Mouse (Mus musculus) cortical plate, adult 2 months (tissue): ENCODE results near the gene Tprgl. TPM values are rescaled to one million over a fixed set of nuclear protein-coding genes. Genes with fewer than 3 reads are reported as not detected.
A peak's percentile ranks its signal among the peaks of the same experiment; 100 is the strongest.

ENCODE experiments used
- H3K27ac ChIP-seq: fragments of 200-500 bp; 2 replicates; pipeline ENCODE4 v1.5.1; 2012; ENCODE audit warnings: low read length, control low read depth, inconsistent platforms; ENCODE audit not compliant: insufficient read depth
- H3K4me1 ChIP-seq: fragments of 200-500 bp; 2 replicates; pipeline ENCODE4 v1.6.1; 2011; ENCODE audit warnings: low read length; ENCODE audit not compliant: control insufficient read depth, insufficient read depth
- H3K4me3 ChIP-seq: fragments of 200-500 bp; 2 replicates; pipeline ENCODE4 v1.5.1; 2011; ENCODE audit warnings: mild to moderate bottlenecking, low read length, control low read depth; ENCODE audit not compliant: insufficient read depth
- CTCF ChIP-seq: fragments of 200-500 bp; IDR thresholded peaks from 2 replicates; pipeline ENCODE4 v1.5.1; 2011; ENCODE audit warnings: mild to moderate bottlenecking, control low read depth, low read length; ENCODE audit not compliant: insufficient read depth; ENCODE audit errors: extremely low read depth
- POLR2A ChIP-seq: fragments of 200-500 bp; IDR thresholded peaks from 2 replicates; pipeline ENCODE4 v1.6.1; 2011; ENCODE audit warnings: mild to moderate bottlenecking, low read length, control low read depth; ENCODE audit not compliant: insufficient read depth; ENCODE audit errors: extremely low read depth
- polyA plus RNA-seq: library from polyadenylated mRNA; depleted of rRNA; stranded (reverse); fragments of >200 nt; gene quantifications from 2 replicates; pipeline ENCODE4 v1.2.3, GENCODE M21; 2012

The Tprgl gene
- polyA plus RNA-seq, 1 experiment = 239 TPM

DNA sequence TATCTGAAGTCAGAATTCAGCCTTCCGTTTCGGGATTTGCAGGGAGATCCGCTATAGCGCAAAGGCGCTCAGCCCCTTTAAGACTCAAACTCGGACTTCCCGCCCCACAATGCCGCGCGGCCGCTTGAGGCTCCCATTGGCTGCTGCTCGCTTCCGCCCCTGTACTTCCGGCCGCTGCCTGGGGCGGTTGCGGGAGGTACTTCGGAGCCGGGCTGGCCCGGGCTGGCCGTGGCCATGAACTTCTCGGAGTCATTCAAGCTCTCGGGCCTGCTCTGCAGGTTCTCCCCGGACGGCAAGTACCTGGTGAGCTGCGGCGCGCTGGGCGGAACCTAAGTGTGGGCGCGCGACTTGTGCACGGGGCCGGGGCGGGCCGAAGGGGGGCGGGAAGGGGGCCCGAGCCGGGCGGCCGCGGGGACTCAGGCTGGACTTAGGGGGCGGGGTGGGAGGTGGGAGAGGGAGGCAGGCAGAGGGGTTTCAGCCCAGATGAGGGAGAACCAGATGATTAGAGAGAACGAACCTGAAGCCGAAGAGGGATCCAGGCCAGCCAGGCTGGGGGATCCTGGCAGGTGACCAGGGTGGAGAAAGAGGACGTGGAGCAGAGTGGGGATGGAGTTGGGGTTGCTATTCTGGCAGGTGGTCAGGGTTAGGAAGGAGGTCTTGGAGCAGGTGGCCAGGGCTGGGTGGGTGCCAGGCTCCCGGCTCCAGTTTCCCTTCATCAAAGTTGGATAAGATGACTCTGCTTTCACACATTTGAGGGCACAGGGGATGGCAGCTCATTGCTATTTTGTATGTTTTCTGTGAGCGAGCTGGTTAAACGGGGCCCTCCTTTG lies 18.0 kb downstream of the Tprgl start, which contains the start of gene Wrap73:
TSS of gene Wrap73 (plus strand) at position 162 of the 830 bp plus-strand sequence.
- TF ChIP-seq POLR2A (no peak), CTCF (no peak)
- Histone ChIP-seq H3K4me1 (no peaks in the 10 kb centered on the region; the same call in none of the 2 replicates), H3K27ac (0 out of 2 replicates have a peak within 1 kb of the TSS, but pooled peaks have one; percentile 47), H3K4me3 (peak within 1 kb of the TSS; percentile 79)

GRCm38 (mm10) chr4:154141009-154141867 lies 19.2 kb downstream of the Tprgl start:
- Histone ChIP-seq H3K4me3 (peak overlapping the region; percentile 8), H3K4me1 (no peaks in the 10 kb centered on the region; the same call in none of the 2 replicates), H3K27ac (no peak overlapping the region)
- TF ChIP-seq POLR2A = no peak
- TF ChIP-seq CTCF = no peak

GRCm38 (mm10) chr4:154140213-154141008 lies 20.1 kb downstream of the Tprgl start:
- Histone ChIP-seq H3K4me3 (0 out of 2 replicates have a peak overlapping the region, but pooled peaks have one; percentile 7), H3K4me1 (no peaks in the 10 kb centered on the region; the same call in none of the 2 replicates), H3K27ac (no peak overlapping the region)
- TF ChIP-seq POLR2A = no peak
- no peak for TF ChIP-seq CTCF

DNA sequence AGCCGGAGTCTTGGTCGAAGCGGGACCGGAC lies 20.5 kb downstream of the Tprgl start, which contains the start of gene Trp73:
TSS of gene Trp73 (minus strand) at position 27 of the 31 bp plus-strand sequence.
- TF ChIP-seq CTCF (no peak), POLR2A (no peak)
- 0 out of 2 replicates have a peak within 1 kb of the TSS, but pooled peaks have one; percentile 8 for H3K4me3 ChIP-seq
- H3K27ac ChIP-seq = no peak within 1 kb of the TSS
- no peaks in the 10 kb centered on the region; the same call in none of the 2 replicates for H3K4me1 ChIP-seq

GRCm38 (mm10) chr4:154139671-154140181 lies 20.7 kb downstream of the Tprgl start:
- Histone ChIP-seq H3K4me3 (0 out of 2 replicates have a peak overlapping the region, but pooled peaks have one; percentile 7), H3K4me1 (no peaks in the 10 kb centered on the region; the same call in none of the 2 replicates), H3K27ac (no peak overlapping the region)
- no peak for TF ChIP-seq POLR2A
- TF ChIP-seq CTCF = no peak

DNA sequence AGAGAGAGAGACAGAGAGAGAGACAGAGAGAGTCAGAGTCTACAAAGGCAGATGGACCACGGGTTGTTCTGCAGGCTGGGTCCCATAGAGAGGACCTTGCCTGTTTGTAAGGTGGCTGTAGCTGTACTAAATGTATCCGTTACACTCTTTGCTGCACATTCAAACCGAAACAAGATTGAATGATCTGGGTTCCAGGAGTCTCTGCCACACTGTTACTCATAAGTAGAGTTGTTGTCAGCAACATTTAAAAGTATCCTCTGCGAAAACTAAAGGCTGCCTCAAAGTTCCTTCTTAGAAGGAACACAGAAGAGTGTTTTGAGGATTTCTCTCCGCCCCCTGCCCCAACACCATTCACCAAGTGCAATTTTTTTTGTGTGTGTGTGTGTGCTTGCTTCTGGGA lies 23.3 kb downstream of the Tprgl start:
- Histone ChIP-seq H3K27ac (no peak overlapping the region), H3K4me1 (no peaks in the 10 kb centered on the region), H3K4me3 (no peak overlapping the region)
- TF ChIP-seq POLR2A (no peak), CTCF (no peak)

DNA sequence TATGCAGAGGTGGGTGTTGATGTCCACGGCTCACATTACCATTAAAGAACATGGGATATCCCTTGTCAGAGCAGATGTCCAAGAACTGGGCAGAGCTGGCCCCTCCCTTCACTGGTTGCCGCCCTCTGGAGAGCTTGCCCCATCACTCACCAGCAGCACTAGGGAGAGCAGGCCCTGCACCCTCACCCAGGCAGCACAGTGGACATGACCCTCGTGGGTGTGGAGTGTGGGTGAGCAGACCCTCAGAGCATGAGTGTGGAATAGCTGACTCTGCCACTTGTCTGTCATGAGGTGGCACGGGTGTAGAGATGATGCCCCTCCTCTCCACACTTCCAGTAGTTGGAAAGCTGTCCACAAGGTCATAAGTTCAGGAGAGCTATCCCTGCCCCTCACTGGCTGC lies 25.7 kb downstream of the Tprgl start:
- no peak for TF ChIP-seq POLR2A
- TF ChIP-seq CTCF = no peak
- no peaks in the 10 kb centered on the region for H3K4me1 ChIP-seq
- no peak overlapping the region for H3K4me3 ChIP-seq

GRCm38 (mm10) chr4:154131894-154132293 lies 28.6 kb downstream of the Tprgl start:
- Histone ChIP-seq H3K27ac (no peak overlapping the region), H3K4me1 (no peaks in the 10 kb centered on the region)
- TF ChIP-seq CTCF = no peak
- TF ChIP-seq POLR2A = no peak

More for the DNA sequence above, 25.7 kb downstream of the Tprgl start:
- no peak overlapping the region for H3K27ac ChIP-seq

DNA sequence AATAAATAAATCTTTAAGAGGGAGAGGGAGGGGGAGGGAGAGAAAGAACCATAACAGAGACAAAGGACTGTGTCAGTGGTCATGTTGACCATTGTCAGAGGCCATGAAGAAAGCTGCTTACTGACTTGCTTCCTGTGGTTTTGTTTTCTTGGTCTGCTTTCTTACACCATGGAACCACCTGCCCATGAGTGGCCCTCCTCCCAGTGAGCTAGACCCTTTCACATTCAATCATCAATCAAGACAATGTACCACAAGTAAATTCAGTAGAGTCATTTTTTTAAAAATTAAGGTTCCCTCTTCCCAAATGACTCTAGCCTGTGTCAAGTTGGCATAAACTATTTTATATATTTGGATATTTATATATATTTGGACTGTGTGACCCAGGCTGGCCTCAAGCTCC lies 30.5 kb downstream of the Tprgl start:
- TF ChIP-seq POLR2A = no peak
- TF ChIP-seq CTCF = no peak
- no peaks in the 10 kb centered on the region for H3K4me1 ChIP-seq

More at GRCm38 (mm10) chr4:154131894-154132293, 28.6 kb downstream of the Tprgl start:
- H3K4me3 ChIP-seq = no peak overlapping the region

More for the DNA sequence above, 30.5 kb downstream of the Tprgl start:
- no peak overlapping the region for H3K27ac ChIP-seq
- no peak overlapping the region for H3K4me3 ChIP-seq
